Mouse (Mus musculus): Measurements from ENCODE around the gene Gm8271. TPM values are rescaled to one million over a fixed set of nuclear protein-coding genes. Genes with fewer than 3 reads are reported as not detected.
"Not testable (repeated sequence)": the region's sequence is repeated elsewhere in the genome, so short reads cannot be mapped to it uniquely, and the experiment has no call there.

Gm8271 gene
- total RNA-seq (2021): not detected
- long read RNA-seq, experiment 1: 0 reads
- long read RNA-seq, experiment 2: 0 reads

DNA sequence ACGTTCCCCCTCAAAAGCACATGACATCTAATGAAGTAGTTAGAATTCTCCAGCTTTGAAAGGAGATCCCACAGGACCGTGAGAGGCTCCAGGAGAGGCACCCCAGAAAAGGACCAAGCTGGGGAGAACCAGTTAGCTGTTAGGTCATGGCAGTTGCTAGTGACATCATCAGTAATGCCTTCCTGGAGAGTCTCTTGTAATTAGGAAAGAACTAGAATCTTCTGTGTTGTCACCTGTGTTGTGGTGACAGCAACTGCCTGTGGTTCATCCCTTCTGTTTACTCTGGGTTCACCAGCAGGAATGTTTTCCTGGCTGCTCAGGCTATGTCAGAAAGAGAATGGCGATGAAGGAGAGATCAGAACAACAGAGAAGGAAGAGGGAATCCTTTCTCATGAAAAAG lies at the start of gene Gm8271:
Gene Gm8271, plus strand, starts transcription at position 301 of the 400 bp plus-strand sequence.
- not testable (repeated sequence) for DNase-seq (ENCODE audit: low spot score in 2 of 2)

DNA sequence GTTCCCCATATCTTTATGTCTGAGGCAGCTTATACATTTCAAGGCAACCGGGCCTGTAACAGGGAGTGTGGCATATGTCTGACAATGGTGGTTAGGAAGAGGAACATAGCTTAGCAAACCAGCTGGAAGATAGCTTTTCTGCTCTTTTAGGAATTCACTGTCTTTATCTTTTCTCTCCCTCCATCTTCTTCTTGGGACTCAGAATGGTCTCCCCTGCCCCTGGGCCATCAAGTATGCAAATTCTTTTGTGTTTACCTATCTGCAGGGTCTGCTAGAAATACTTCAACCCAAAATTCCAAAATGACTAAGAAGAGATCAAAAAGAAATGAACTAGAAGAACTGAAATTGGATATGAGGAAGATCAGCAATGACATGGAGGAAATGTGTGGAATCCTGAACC lies 21.4 kb upstream of the Gm8271 start, which contains the start of gene Gm3317:
Gene Gm3317, plus strand, starts transcription at position 301 of the 400 bp plus-strand sequence.
- not testable (repeated sequence) for DNase-seq (ENCODE audit: low spot score in 2 of 2)

Other genes with a start within 250 kb of the Gm8271 start
- gene Gm8297, start 201.9 kb upstream of the Gm8271 start, total RNA-seq (2021): not detected
- gene Gm3298, start 169.9 kb upstream of the Gm8271 start, total RNA-seq (2021): not detected
- gene 4930555G01Rik, start 135.2 kb upstream of the Gm8271 start, total RNA-seq (2021): not detected
- gene Gm8281, start 114.8 kb upstream of the Gm8271 start, total RNA-seq (2021): under 1 TPM; 0.74 to 0.78 TPM
- not detected for gene Gm8279, start 54.3 kb upstream of the Gm8271 start, total RNA-seq (2021)
- not detected for gene Gm3317, start 21.3 kb upstream of the Gm8271 start, total RNA-seq (2021)
- not detected for gene Gm3526, start 74.8 kb downstream of the Gm8271 start, total RNA-seq (2021)
- not detected for gene Gm3542, start 149.1 kb downstream of the Gm8271 start, total RNA-seq (2021)
- gene Gm3500, start 203.3 kb downstream of the Gm8271 start, total RNA-seq (2021): not detected